Mouse (Mus musculus) hindbrain, embryonic 16.5 days (tissue): ENCODE data around the gene Csnk1e. TPM values are rescaled to one million over a fixed set of nuclear protein-coding genes. Genes with fewer than 3 reads are reported as not detected.
A peak's percentile ranks its signal among the peaks of the same experiment; 100 is the strongest.

Experiments
- ATAC-seq: fragments of 200-750 bp; cut with Nextera tagmentation; 2 replicates; pipeline ENCODE4 v1.8.0; 2017; ENCODE audit warnings: moderate TSS enrichment, moderate library complexity
- H3K27ac ChIP-seq: fragments of 300-500 bp; sonication (generic); 2 replicates; pipeline ENCODE4 v1.5.1; 2014; ENCODE audit warnings: low read depth, mild to moderate bottlenecking, control low read depth, low read length, moderate library complexity
- H3K27me3 ChIP-seq: fragments of 300-500 bp; sonication (generic); replicated peaks from 2 replicates; pipeline ENCODE4 v1.6.1; 2014; ENCODE audit warnings: low read length; ENCODE audit not compliant: control insufficient read depth, insufficient read depth
- H3K36me3 ChIP-seq: fragments of 300-500 bp; sonication (generic); 2 replicates; pipeline ENCODE4 v1.6.1; 2014; ENCODE audit warnings: mild to moderate bottlenecking, low read length, moderate library complexity, mixed read lengths; ENCODE audit not compliant: control insufficient read depth, insufficient read depth
- H3K4me1 ChIP-seq: fragments of 300-500 bp; sonication (generic); 2 replicates; pipeline ENCODE4 v1.6.1; 2014; ENCODE audit warnings: low read depth, low read length; ENCODE audit not compliant: control insufficient read depth, insufficient read depth
- H3K4me2 ChIP-seq: fragments of 300-500 bp; sonication (generic); 2 replicates; pipeline ENCODE4 v1.6.1; 2014; ENCODE audit warnings: mild to moderate bottlenecking, low read length, control low read depth, moderate library complexity
- H3K4me3 ChIP-seq: fragments of 300-500 bp; sonication (generic); 2 replicates; pipeline ENCODE4 v1.5.1; 2014; ENCODE audit warnings: mild to moderate bottlenecking, low read length, control low read depth, moderate library complexity
- H3K9ac ChIP-seq: fragments of 300-500 bp; sonication (generic); 2 replicates; pipeline ENCODE4 v1.6.1; 2014; ENCODE audit warnings: low read depth, mild to moderate bottlenecking, control low read depth, low read length, moderate library complexity
- H3K9me3 ChIP-seq: fragments of 300-500 bp; sonication (generic); 2 replicates; pipeline ENCODE4 v1.6.1; 2014; ENCODE audit warnings: mild to moderate bottlenecking, low read length, moderate library complexity; ENCODE audit not compliant: control insufficient read depth
- WGBS: fragments of 180-500 bp; shearing (Covaris S2); extraction: QIAGEN DNeasy Blood & Tissue Kit; methylation state at CpG from one replicate; pipeline ENCODE4 v1.1.7; 2014; 5-methylcytosine and 5-hydroxymethylcytosine counted together
- polyA plus RNA-seq: library from polyadenylated mRNA; unstranded; fragments of >200 nt; fragmentation: Nextera tagmentation; extraction: Ambion mirVana; gene quantifications from 2 replicates; pipeline ENCODE4 v1.2.1, GENCODE M21; 2015

Csnk1e gene
- polyA plus RNA-seq, 1 experiment from 2014 or later, result 132 TPM

- no peaks in the 10 kb centered on the region for H3K27me3 ChIP-seq
- H3K27ac ChIP-seq, result no peak overlapping the region
- peaks cover 36% of the 10 kb centered on the region for H3K4me1 ChIP-seq
- no peak for ATAC-seq
- H3K36me3 ChIP-seq, result no peaks in the 10 kb centered on the region
- H3K9ac ChIP-seq, result no peak overlapping the region
- no peak overlapping the region for H3K4me2 ChIP-seq
- H3K4me3 ChIP-seq, result no peak overlapping the region
- 63% methylated on average over 1 of the region's 1 CpGs for WGBS
- no peaks in the 10 kb centered on the region for H3K9me3 ChIP-seq
Observed at GRCm38 (mm10) chr15:79404277-79404676, 51.1 kb downstream of the Csnk1e start.

GRCm38 (mm10) chr15:79403763-79404210 is 51.6 kb downstream of the Csnk1e start:
- H3K27ac ChIP-seq, result peak overlapping the region; percentile 75; the same call in 1 of the 2 replicates
- 18% methylated on average over 9 of the region's 9 CpGs for WGBS
- H3K36me3 ChIP-seq, result no peaks in the 10 kb centered on the region
- H3K27me3 ChIP-seq, result no peaks in the 10 kb centered on the region
- H3K9ac ChIP-seq, result peak overlapping the region; percentile 98
- H3K9me3 ChIP-seq, result no peaks in the 10 kb centered on the region
- H3K4me1 ChIP-seq, result peaks cover 37% of the 10 kb centered on the region
- H3K4me2 ChIP-seq, result peak overlapping the region; percentile 84
- no peak for ATAC-seq
- peak overlapping the region; percentile 98 for H3K4me3 ChIP-seq

- peak; percentile 91 for ATAC-seq
- Histone ChIP-seq H3K9me3 (no peaks in the 10 kb centered on the region), H3K9ac (peak within 1 kb of the TSS; percentile 98), H3K27me3 (no peaks in the 10 kb centered on the region), H3K27ac (peak within 1 kb of the TSS; percentile 81), H3K4me2 (peak within 1 kb of the TSS; percentile 84), H3K36me3 (no peaks in the 10 kb centered on the region), H3K4me1 (peaks cover 37% of the 10 kb centered on the region), H3K4me3 (peak within 1 kb of the TSS; percentile 98)
- WGBS, result under 1% methylated on average over 77 of the region's 90 CpGs
Observed at GRCm38 (mm10) chr15:79402836-79403762, 52.3 kb downstream of the Csnk1e start, which contains the start of gene Tmem184b. TSS of gene Tmem184b (minus strand) at chr15:79403569.

- Histone ChIP-seq H3K4me2 (peak overlapping the region; percentile 84), H3K27ac (no peak overlapping the region; the same call in 1 of the 2 replicates), H3K9me3 (no peaks in the 10 kb centered on the region), H3K9ac (peak overlapping the region; percentile 98), H3K27me3 (no peaks in the 10 kb centered on the region), H3K4me3 (peak overlapping the region; percentile 98), H3K4me1 (peaks cover 37% of the 10 kb centered on the region), H3K36me3 (no peaks in the 10 kb centered on the region)
- WGBS, result 21% methylated on average over 5 of the region's 5 CpGs
- ATAC-seq, result peak; percentile 1; the same call in 1 of the 2 replicates
Observed at GRCm38 (mm10) chr15:79402176-79402575, 53.2 kb downstream of the Csnk1e start.

GRCm38 (mm10) chr15:79400975-79401365 is 54.4 kb downstream of the Csnk1e start:
- Histone ChIP-seq H3K4me2 (peak overlapping the region; percentile 84), H3K4me3 (peak overlapping the region; percentile 15; the same call in 1 of the 2 replicates), H3K9ac (peak overlapping the region; percentile 43; the same call in 1 of the 2 replicates), H3K27ac (peak overlapping the region; percentile 25; the same call in 1 of the 2 replicates), H3K27me3 (no peaks in the 10 kb centered on the region), H3K9me3 (no peaks in the 10 kb centered on the region), H3K36me3 (no peaks in the 10 kb centered on the region), H3K4me1 (peaks cover 37% of the 10 kb centered on the region)
- WGBS, result 34% methylated on average over 7 of the region's 7 CpGs
- no peak for ATAC-seq

GRCm38 (mm10) chr15:79400134-79400974 is 55.0 kb downstream of the Csnk1e start:
- Histone ChIP-seq H3K9me3 (no peaks in the 10 kb centered on the region), H3K36me3 (no peaks in the 10 kb centered on the region), H3K4me3 (no peak overlapping the region), H3K4me1 (peaks cover 37% of the 10 kb centered on the region), H3K27ac (no peak overlapping the region), H3K9ac (no peak overlapping the region), H3K27me3 (no peaks in the 10 kb centered on the region), H3K4me2 (peak overlapping the region; percentile 84)
- ATAC-seq, result no peak
- WGBS, result 68% methylated on average over 6 of the region's 6 CpGs

GRCm38 (mm10) chr15:79399231-79400052 is 55.9 kb downstream of the Csnk1e start:
- no peak overlapping the region for H3K4me3 ChIP-seq
- no peaks in the 10 kb centered on the region for H3K9me3 ChIP-seq
- H3K36me3 ChIP-seq, result no peaks in the 10 kb centered on the region
- no peak overlapping the region for H3K9ac ChIP-seq
- no peak overlapping the region; the same call in 1 of the 2 replicates for H3K27ac ChIP-seq
- H3K4me2 ChIP-seq, result no peak overlapping the region
- ATAC-seq, result no peak
- 76% methylated on average over 14 of the region's 14 CpGs for WGBS
- no peaks in the 10 kb centered on the region for H3K27me3 ChIP-seq
- H3K4me1 ChIP-seq, result peaks cover 37% of the 10 kb centered on the region

- no peak overlapping the region for H3K4me3 ChIP-seq
- peaks cover 33% of the 10 kb centered on the region for H3K4me1 ChIP-seq
- no peaks in the 10 kb centered on the region for H3K36me3 ChIP-seq
- no peak overlapping the region for H3K27ac ChIP-seq
- H3K9me3 ChIP-seq, result no peaks in the 10 kb centered on the region
- ATAC-seq, result no peak
- no peak overlapping the region for H3K4me2 ChIP-seq
- H3K9ac ChIP-seq, result no peak overlapping the region
- no peaks in the 10 kb centered on the region for H3K27me3 ChIP-seq
- WGBS, result 88% methylated on average over 11 of the region's 11 CpGs
Observed at GRCm38 (mm10) chr15:79396736-79397135, 58.6 kb downstream of the Csnk1e start.
